Mouse (Mus musculus) lung, adult 2 months (tissue): ENCODE data around the gene Agpat4.

Experiments used
- CTCF ChIP-seq: fragments of 200-500 bp; IDR thresholded peaks from 2 replicates; pipeline ENCODE4 v1.5.1; 2011; ENCODE audit warnings: mild to moderate bottlenecking, low read length, control low read depth; ENCODE audit not compliant: insufficient read depth
- POLR2A ChIP-seq: fragments of 200-500 bp; IDR thresholded peaks from 2 replicates; pipeline ENCODE4 v1.6.1; 2011; ENCODE audit warnings: low read depth, mild to moderate bottlenecking, control low read depth, low read length, borderline replicate concordance; ENCODE audit errors: extremely low read depth

GRCm38 (mm10) chr17:12203414-12203897, 85.0 kb downstream of the Agpat4 start:
- no peak for TF ChIP-seq POLR2A
- TF ChIP-seq CTCF: no peak
